Mouse (Mus musculus): ENCODE measurements around the gene Fbxo42.

Gene Fbxo42

GRCm38 (mm10) chr4:141222752-141223151, 75.0 kb downstream of the Fbxo42 start:
- no peak for DNase-seq

DNA sequence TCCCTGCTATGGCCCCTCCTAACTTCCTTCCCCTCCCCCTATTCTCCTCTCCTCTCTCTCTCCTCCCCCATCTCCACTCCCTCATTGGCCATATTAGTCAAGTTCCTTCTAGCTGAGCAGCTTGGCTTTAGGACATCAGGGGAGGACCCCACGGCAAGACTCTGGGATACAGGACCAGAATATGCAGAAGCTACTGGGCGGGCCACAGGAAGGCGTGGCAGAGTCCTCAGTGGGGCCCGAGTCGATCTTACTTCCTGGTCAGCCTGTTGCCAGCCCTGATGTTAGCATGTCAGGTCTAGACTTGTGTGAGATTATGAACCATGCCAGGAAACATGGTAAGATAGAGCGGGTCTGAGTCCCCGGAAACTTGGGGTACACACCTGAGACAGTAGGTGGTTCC, 81.0 kb downstream of the Fbxo42 start:
- no peak for DNase-seq

DNA sequence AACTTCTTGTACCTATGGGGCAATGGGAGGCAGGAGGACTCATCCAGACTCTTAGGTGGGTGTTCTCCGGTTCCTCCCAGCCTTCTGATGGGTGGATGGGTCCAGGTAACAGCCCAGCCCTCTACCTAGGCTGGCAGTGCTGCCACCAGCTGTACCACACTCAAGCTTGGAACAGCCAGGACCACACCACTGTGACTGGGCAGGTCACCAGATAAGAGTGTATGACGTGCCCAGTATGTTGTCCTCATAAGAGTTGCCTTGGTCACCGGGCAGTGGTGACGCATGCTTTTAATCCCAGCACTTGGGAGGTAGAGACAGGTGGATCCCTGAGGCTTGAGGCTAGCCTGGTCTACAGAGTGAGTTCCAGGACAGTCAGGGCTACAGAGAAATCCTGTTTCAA, 85.5 kb downstream of the Fbxo42 start:
- no peak for DNase-seq

DNA sequence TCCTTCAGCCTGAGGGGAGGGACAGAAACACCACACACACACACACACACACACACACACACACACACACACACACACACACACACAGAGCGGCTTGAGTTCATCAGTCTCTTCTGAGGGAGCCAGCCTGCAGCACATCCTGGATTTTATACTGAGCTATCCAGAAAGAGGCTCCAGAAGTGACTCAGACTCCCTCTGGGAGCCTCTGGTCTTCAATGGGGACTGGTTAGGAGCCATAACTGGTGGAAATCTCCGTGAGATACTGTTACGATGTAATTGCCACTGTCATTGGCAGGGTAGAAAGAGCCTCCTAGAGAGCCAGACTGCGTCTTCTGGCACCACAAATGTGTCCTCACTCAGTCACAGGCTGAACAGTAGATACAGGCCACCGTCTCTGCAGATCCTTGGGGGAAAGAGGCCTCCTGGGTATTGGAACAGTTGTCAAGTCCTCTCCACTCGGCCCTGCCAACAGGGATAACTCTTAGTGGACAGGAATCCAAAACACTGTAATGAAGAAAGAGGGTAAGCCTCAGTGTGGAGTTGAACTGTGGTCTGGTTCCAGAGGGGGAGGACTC, 87.9 kb downstream of the Fbxo42 start:
- no peak for DNase-seq

GRCm38 (mm10) chr4:141236856-141237255, 89.1 kb downstream of the Fbxo42 start:
- no peak for DNase-seq

GRCm38 (mm10) chr4:141238492-141239387, 91.0 kb downstream of the Fbxo42 start:
- DNase-seq: no peak

DNA sequence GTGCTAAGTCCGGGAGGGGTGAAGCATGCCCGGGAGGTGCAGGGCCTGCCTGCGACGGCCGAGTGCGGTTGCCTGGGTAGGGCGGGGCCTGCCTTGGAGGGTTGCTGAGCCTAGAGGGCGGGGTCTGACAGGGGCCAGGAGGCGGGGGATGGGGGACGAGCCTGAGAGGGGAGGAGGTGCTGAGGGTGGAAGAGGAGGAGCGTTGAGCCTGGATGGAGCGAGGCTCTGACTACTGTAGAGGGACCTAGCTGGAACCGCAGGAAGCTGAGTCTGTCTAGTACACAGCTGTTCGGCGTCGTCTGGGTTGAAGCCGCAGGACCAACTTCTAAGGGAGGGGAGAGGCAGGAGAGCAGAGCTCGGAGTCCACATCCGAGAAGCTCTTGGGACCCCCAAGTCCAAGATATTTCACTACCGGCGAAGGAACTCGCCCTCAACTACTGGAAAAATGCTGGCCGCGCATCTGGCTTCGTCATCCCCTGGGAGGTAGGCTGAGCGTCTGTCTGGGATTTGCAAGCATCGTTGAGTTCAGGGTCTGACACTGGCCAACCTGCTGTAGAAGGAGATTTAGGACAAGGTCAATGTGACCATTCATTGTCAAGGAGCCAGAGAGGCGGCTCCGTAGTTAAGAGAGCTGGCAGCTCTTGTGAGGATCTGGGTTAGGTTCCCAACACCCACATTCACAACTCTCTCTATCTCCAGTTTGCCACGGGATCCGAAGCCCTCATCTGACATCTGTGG, 91.8 kb downstream of the Fbxo42 start, which contains the start of gene Arhgef19:
Arhgef19 (plus strand) TSS at position 112 of the 738 bp plus-strand sequence.
- DNase-seq: peak; percentile 90

DNA sequence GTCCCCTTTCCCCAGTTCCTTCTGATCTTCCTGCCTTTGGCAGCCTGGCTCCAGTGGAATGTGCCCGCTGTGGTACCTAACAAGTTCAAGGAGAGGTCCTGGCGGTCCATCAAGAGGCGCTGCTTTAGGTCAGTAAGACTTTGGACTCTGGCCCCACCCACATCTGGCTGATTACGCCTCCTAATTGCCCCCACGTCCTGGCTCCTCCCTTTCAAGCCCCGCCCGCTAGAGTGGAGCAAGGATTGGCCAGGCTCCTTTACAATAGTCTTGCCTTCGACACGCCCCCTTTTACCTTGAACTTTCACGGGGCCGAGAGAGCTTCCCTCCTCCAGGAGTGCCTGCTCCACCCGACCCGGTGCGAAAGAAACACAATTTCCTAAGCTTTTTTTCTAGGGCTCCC, 92.9 kb downstream of the Fbxo42 start:
- DNase-seq: peak; percentile 78

- DNase-seq: no peak
Observed at GRCm38 (mm10) chr4:141241861-141242260, 94.1 kb downstream of the Fbxo42 start.

DNA sequence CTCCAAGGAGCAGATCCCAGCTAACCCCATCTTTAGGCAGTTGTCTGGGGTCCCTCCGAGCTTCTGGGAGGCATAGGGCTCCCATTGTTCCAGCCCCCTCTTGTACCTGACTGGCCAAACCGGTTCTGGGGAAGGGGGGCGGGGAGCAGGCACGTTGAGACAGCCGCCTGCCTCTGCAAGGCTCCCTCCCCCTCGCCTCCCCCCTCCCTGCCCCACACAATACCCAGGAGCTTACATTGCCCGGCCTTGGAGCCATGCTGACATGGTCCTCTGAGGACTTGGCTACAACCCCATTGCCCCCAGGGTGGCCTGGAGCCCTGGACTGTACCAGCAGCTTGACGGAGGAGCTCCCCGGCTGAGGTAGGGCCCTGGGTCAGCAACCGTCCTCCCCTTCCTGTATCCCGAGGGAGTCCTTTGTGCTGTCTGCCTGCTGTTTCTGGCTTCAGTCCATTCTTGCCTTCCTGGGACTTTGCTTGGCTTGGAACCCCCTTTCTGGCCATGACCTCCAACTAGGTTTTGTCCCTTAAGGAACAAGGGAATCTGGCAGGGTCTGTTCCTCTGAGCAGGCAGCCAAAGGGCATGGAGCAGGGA, 95.0 kb downstream of the Fbxo42 start:
- peak; percentile 50 for DNase-seq

DNA sequence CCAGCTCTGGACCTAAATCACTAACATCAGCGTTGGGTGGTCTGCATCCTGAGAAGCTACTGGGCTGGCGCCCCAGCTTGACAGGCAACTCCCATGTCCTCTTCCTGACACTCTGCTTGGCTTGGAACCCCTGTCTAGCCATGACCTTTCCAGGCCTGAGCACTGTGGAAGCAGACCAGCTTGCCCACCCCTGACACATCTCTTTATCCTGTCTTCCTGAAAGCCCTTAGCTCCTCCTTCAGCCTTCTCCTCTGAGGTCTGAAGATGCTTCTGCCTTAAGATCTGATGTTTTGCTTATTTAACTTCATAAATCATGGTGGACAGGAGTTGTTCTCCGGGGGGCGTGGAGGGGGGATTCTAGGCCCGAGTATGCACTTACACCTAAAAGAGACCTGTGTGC, 95.9 kb downstream of the Fbxo42 start:
- no peak for DNase-seq

DNA sequence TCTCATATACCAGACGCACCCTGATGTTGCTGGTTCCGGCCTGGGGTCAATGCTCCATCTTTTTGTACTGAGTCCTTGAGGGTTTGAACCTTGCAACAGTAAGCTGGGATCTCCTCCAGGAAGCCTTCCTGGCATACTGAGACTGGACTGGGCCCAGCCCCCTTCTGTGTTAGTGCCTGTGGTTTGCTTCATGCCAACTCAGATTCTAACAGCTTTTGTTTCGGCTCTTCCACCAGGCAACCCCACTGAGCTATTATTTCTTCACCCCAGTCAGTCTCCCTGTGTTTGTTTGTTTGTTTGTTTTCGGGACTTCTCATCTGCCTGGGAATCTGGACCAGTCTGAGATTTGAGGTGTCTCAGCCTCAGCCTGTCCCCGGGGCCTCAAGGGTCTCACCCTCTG, 96.7 kb downstream of the Fbxo42 start:
- no peak for DNase-seq

GRCm38 (mm10) chr4:141244931-141245425, 97.3 kb downstream of the Fbxo42 start:
- peak; percentile 67 for DNase-seq

- DNase-seq: no peak
Observed at GRCm38 (mm10) chr4:141246089-141246997, 98.6 kb downstream of the Fbxo42 start.

- DNase-seq: no peak
Observed at GRCm38 (mm10) chr4:141246998-141247350, 99.3 kb downstream of the Fbxo42 start.

DNA sequence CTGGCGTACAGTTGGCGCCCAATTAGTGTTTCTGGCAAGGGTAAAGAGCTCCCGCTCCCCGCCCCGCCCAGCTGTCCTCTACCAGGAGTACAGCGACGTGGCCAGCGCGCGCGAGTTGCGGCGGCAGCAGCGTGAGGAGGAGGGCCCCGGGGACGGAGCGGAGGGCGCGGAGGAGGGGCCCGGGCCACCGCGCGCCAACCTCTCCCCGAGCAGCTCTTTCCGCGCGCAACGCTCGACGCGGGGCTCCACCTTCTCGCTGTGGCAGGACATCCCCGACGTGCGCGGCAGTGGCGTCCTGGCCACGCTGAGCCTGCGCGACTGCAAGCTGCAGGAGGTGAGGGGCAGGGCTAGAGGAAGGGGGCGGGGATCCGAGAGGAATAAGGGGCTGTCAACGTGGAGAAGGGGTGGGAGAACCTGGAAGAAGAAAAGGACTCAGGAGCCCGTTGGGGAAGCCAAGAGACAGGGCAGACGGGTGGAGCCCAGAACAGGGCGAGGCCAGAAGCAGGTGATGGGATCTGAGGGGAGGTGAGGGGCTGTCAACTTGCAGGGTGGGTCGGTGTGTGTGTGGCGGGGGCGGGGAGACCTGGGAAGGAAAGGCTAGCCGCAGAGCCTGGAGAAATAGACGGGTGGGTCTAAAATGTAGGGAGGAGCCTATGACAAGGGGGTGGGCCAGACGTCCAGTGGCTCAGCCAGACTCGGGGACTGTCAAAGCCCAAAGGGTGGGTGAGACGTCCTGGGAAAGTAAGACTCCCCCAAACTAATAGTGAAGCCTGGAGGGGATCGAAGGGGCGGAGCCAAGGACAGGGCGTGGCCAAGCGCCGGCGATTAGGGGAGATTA, 100.3 kb downstream of the Fbxo42 start:
- no peak for DNase-seq

DNA sequence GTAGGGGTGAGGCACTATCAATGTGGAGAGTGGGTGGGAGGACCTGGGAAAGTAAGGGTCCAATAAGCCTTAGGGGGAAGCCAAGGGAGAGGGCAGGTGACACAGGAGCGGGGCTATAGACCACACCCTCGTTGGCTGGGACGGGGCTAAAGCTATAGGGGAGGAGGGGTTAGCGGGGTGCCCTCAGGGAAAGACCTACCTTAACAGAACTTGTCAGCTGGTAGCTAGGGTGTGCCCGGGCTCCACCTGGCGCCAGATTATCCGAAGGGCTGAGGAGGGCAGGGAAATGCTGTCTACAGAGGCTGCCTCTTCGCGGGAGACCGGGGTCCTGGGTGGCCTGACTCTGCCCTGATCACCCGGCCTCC, 100.9 kb downstream of the Fbxo42 start:
- no peak for DNase-seq

GRCm38 (mm10) chr4:141249383-141249782, 101.7 kb downstream of the Fbxo42 start:
- DNase-seq: no peak

- no peak for DNase-seq
Observed at GRCm38 (mm10) chr4:141251071-141251470, 103.4 kb downstream of the Fbxo42 start.

- no peak for DNase-seq
Observed at GRCm38 (mm10) chr4:141252641-141253040, 104.9 kb downstream of the Fbxo42 start.

Data from kidney, adult 18-20 months (tissue).